Mouse (Mus musculus): ENCODE results near the gene Rhbdd1. TPM values are rescaled to one million over a fixed set of nuclear protein-coding genes. Genes with fewer than 3 reads are reported as not detected.

Gene Rhbdd1
- total and polyA plus RNA-seq, 2 experiments from 2014 or later: 6.6 to 13.2 TPM

- H3K4me2 ChIP-seq (ENCODE audit: low read depth, low read length): no peak overlapping the region
- H3K4me3 ChIP-seq (ENCODE audit: low read depth, low read length): no peak overlapping the region
- H3K4me1 ChIP-seq (ENCODE audit: control insufficient read depth, insufficient read depth): peaks cover 6% of the 10 kb centered on the region; the same call in 1 of the 2 replicates
- no peak overlapping the region for H3K9ac ChIP-seq (replicated peaks; ENCODE audit: low read depth, low read length)
- no peak for TF ChIP-seq EP300 (IDR thresholded peaks at IDR 0.05; ENCODE audit: low read depth)
- TF ChIP-seq CTCF (IDR thresholded peaks at IDR 0.05; ENCODE audit: low read depth): no peak
- no peak overlapping the region for H3K27ac ChIP-seq (ENCODE audit: low read depth)
- DNase-seq (ENCODE audit: low spot score) (no peak), ATAC-seq (ENCODE audit: insufficient read depth, low read depth) (no peak)
- 68% methylated on average over 4 of the region's 4 CpGs for WGBS
- H3K36me3 ChIP-seq (replicated peaks; ENCODE audit: control insufficient read depth, insufficient read depth, low read length): no peaks in the 10 kb centered on the region
- no peaks in the 10 kb centered on the region for H3K27me3 ChIP-seq (ENCODE audit: control insufficient read depth, insufficient read depth, low read length)
- no peaks in the 10 kb centered on the region for H3K9me3 ChIP-seq (replicated peaks; ENCODE audit: control insufficient read depth, low read length)
These were observed 127.3 kb downstream of the Rhbdd1 start for GRCm38 (mm10) chr1:82443517-82443916.

GRCm38 (mm10) chr1:82446049-82446448 lies 129.8 kb downstream of the Rhbdd1 start:
- no peak for ATAC-seq (ENCODE audit: insufficient read depth, low read depth)
- Histone ChIP-seq H3K36me3 (replicated peaks; ENCODE audit: control insufficient read depth, insufficient read depth, low read length) (no peaks in the 10 kb centered on the region), H3K27ac (ENCODE audit: low read depth) (no peak overlapping the region), H3K4me2 (ENCODE audit: low read depth, low read length) (no peak overlapping the region), H3K9ac (replicated peaks; ENCODE audit: low read depth, low read length) (no peak overlapping the region), H3K9me3 (replicated peaks; ENCODE audit: control insufficient read depth, low read length) (no peaks in the 10 kb centered on the region), H3K4me3 (ENCODE audit: low read depth, low read length) (no peak overlapping the region), H3K4me1 (ENCODE audit: control insufficient read depth, insufficient read depth) (no peaks in the 10 kb centered on the region), H3K27me3 (ENCODE audit: control insufficient read depth, insufficient read depth, low read length) (no peaks in the 10 kb centered on the region)
- 74% methylated on average over 7 of the region's 7 CpGs for WGBS
- DNase-seq (ENCODE audit: low spot score): no peak
- no peak for TF ChIP-seq CTCF (IDR thresholded peaks at IDR 0.05; ENCODE audit: low read depth)
- no peak for TF ChIP-seq EP300 (IDR thresholded peaks at IDR 0.05; ENCODE audit: low read depth)

GRCm38 (mm10) chr1:82449851-82450250 lies 133.6 kb downstream of the Rhbdd1 start:
- no peaks in the 10 kb centered on the region for H3K36me3 ChIP-seq (replicated peaks; ENCODE audit: control insufficient read depth, insufficient read depth, low read length)
- DNase-seq (ENCODE audit: low spot score) (no peak), ATAC-seq (ENCODE audit: insufficient read depth, low read depth) (no peak)
- H3K27me3 ChIP-seq (ENCODE audit: control insufficient read depth, insufficient read depth, low read length): no peaks in the 10 kb centered on the region
- no peak overlapping the region for H3K27ac ChIP-seq (ENCODE audit: low read depth)
- no peak overlapping the region for H3K4me2 ChIP-seq (ENCODE audit: low read depth, low read length)
- WGBS: 39% methylated on average over 4 of the region's 4 CpGs
- no peaks in the 10 kb centered on the region for H3K9me3 ChIP-seq (replicated peaks; ENCODE audit: control insufficient read depth, low read length)
- no peaks in the 10 kb centered on the region for H3K4me1 ChIP-seq (ENCODE audit: control insufficient read depth, insufficient read depth)
- no peak overlapping the region for H3K9ac ChIP-seq (replicated peaks; ENCODE audit: low read depth, low read length)
- H3K4me3 ChIP-seq (ENCODE audit: low read depth, low read length): no peak overlapping the region
- TF ChIP-seq EP300 (IDR thresholded peaks at IDR 0.05; ENCODE audit: low read depth) (no peak), CTCF (IDR thresholded peaks at IDR 0.05; ENCODE audit: low read depth) (no peak)

GRCm38 (mm10) chr1:82451927-82452651 lies 135.8 kb downstream of the Rhbdd1 start:
- H3K4me2 ChIP-seq (ENCODE audit: low read depth, low read length): no peak overlapping the region
- no peaks in the 10 kb centered on the region for H3K4me1 ChIP-seq (ENCODE audit: control insufficient read depth, insufficient read depth)
- no peak for ATAC-seq (ENCODE audit: insufficient read depth, low read depth)
- no peak overlapping the region for H3K9ac ChIP-seq (replicated peaks; ENCODE audit: low read depth, low read length)
- WGBS: 43% methylated on average over 6 of the region's 6 CpGs
- H3K4me3 ChIP-seq (ENCODE audit: low read depth, low read length): no peak overlapping the region
- H3K36me3 ChIP-seq (replicated peaks; ENCODE audit: control insufficient read depth, insufficient read depth, low read length): no peaks in the 10 kb centered on the region
- no peak for TF ChIP-seq EP300 (IDR thresholded peaks at IDR 0.05; ENCODE audit: low read depth)
- TF ChIP-seq CTCF (IDR thresholded peaks at IDR 0.05; ENCODE audit: low read depth): no peak
- no peak for DNase-seq (ENCODE audit: low spot score)
- no peaks in the 10 kb centered on the region for H3K9me3 ChIP-seq (replicated peaks; ENCODE audit: control insufficient read depth, low read length)
- H3K27me3 ChIP-seq (ENCODE audit: control insufficient read depth, insufficient read depth, low read length): no peaks in the 10 kb centered on the region
- H3K27ac ChIP-seq (ENCODE audit: low read depth): no peak overlapping the region

- TF ChIP-seq EP300 (IDR thresholded peaks at IDR 0.05; ENCODE audit: low read depth): no peak
- TF ChIP-seq CTCF (IDR thresholded peaks at IDR 0.05; ENCODE audit: low read depth): no peak
- no peaks in the 10 kb centered on the region for H3K36me3 ChIP-seq (replicated peaks; ENCODE audit: control insufficient read depth, insufficient read depth, low read length)
- no peak overlapping the region for H3K27ac ChIP-seq (ENCODE audit: low read depth)
- no peaks in the 10 kb centered on the region for H3K27me3 ChIP-seq (ENCODE audit: control insufficient read depth, insufficient read depth, low read length)
- no peak overlapping the region for H3K4me2 ChIP-seq (ENCODE audit: low read depth, low read length)
- no peak overlapping the region for H3K9ac ChIP-seq (replicated peaks; ENCODE audit: low read depth, low read length)
- no peaks in the 10 kb centered on the region for H3K4me1 ChIP-seq (ENCODE audit: control insufficient read depth, insufficient read depth)
- DNase-seq (ENCODE audit: low spot score): no peak
- no peak for ATAC-seq (ENCODE audit: insufficient read depth, low read depth)
- H3K9me3 ChIP-seq (replicated peaks; ENCODE audit: control insufficient read depth, low read length): no peaks in the 10 kb centered on the region
- 79% methylated on average over 3 of the region's 3 CpGs for whole genome bisulfite sequencing
- no peak overlapping the region for H3K4me3 ChIP-seq (ENCODE audit: low read depth, low read length)
These were observed 137.8 kb downstream of the Rhbdd1 start for GRCm38 (mm10) chr1:82454031-82454430.

- TF ChIP-seq EP300 (IDR thresholded peaks at IDR 0.05; ENCODE audit: low read depth): no peak
- 76% methylated on average over 4 of the region's 4 CpGs for WGBS
- Histone ChIP-seq H3K36me3 (replicated peaks; ENCODE audit: control insufficient read depth, insufficient read depth, low read length) (no peaks in the 10 kb centered on the region), H3K9ac (replicated peaks; ENCODE audit: low read depth, low read length) (no peak overlapping the region), H3K4me3 (ENCODE audit: low read depth, low read length) (no peak overlapping the region), H3K4me1 (ENCODE audit: control insufficient read depth, insufficient read depth) (no peaks in the 10 kb centered on the region), H3K9me3 (replicated peaks; ENCODE audit: control insufficient read depth, low read length) (no peaks in the 10 kb centered on the region), H3K4me2 (ENCODE audit: low read depth, low read length) (no peak overlapping the region), H3K27me3 (ENCODE audit: control insufficient read depth, insufficient read depth, low read length) (no peaks in the 10 kb centered on the region), H3K27ac (ENCODE audit: low read depth) (no peak overlapping the region)
- no peak for DNase-seq (ENCODE audit: low spot score)
- no peak for ATAC-seq (ENCODE audit: insufficient read depth, low read depth)
These were observed 143.1 kb downstream of the Rhbdd1 start for GRCm38 (mm10) chr1:82459350-82459749.
